Comparison of ENCODE assay signal across 11 mouse cellular contexts in genomic region chr4:116815276-116815675, GRCm38 (mm10).
"Had no signal": no experiment of that assay in that cellular context is flagged by ENCODE, and none has a peak within 500 bp of the region (broad histone marks: within the 10 kb centered on the region; RNA-seq: fewer than 3 reads in every experiment).

No protein-coding gene starts in this region.

- H3K9ac ChIP-seq: liver, embryonic 14.5 days; midbrain, embryonic 13.5 days; neural tube, embryonic 12.5 days; stomach, embryonic 15.5 days had no signal

- H3K36me3 ChIP-seq: stomach, embryonic 15.5 days had no signal

- DNase-seq: kidney, postnatal 10 days; left cerebral cortex, postnatal 4 days; lung, adult 18-20 months; retina, postnatal 1 day; right cerebral cortex, postnatal 4 days; thymus, postnatal 14 days had no signal

- H3K27ac ChIP-seq: limb, embryonic 13.5 days; liver, embryonic 14.5 days; midbrain, embryonic 13.5 days; neural tube, embryonic 12.5 days; stomach, embryonic 15.5 days had no signal

- H3K4me3 ChIP-seq: limb, embryonic 13.5 days; midbrain, embryonic 13.5 days; neural tube, embryonic 12.5 days; stomach, embryonic 15.5 days had no signal

- H3K9me3 ChIP-seq: limb, embryonic 13.5 days; midbrain, embryonic 13.5 days; neural tube, embryonic 12.5 days; stomach, embryonic 15.5 days had no signal

- H3K4me1 ChIP-seq: limb, embryonic 13.5 days; neural tube, embryonic 12.5 days; stomach, embryonic 15.5 days had no signal

- ATAC-seq: midbrain, embryonic 13.5 days had no signal

- H3K4me2 ChIP-seq: limb, embryonic 13.5 days; midbrain, embryonic 13.5 days; neural tube, embryonic 12.5 days; stomach, embryonic 15.5 days had no signal
